Mouse (Mus musculus): ENCODE results near the gene Olfr912. TPM values are rescaled to one million over a fixed set of nuclear protein-coding genes. Genes with fewer than 3 reads are reported as not detected.

Olfr912 gene
- polyA plus RNA-seq (2015; fragmentation: Nextera tagmentation; extraction: Ambion mirVana) = not detected in 2 replicates

DNA sequence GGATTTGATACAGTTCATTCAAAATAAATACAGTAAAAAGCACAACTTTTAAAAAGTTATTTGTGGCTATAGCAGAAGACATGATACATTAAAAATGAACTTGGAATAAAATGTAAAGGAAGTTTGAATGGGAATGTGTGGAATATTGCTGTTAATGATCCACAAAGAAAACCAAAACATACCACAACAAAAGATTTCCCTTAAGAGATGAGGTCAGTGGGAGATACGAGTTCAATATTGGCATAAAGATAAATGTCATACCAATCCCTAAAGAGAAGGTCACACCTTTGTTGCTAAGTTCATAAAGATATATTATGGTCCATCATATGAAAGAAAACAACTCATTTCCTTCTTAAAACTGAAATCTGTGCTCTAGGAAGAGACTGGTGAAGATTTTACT lies at the start of gene Olfr912:
Gene Olfr912, plus strand, starts transcription at position 301 of the 400 bp plus-strand sequence.
- ATAC-seq (ENCODE audit: extremely low read depth, insufficient number of reproducible peaks, low FRiP score, low TSS enrichment) = no peak
- 53% methylated on average over 1 of the region's 1 CpGs for WGBS

DNA sequence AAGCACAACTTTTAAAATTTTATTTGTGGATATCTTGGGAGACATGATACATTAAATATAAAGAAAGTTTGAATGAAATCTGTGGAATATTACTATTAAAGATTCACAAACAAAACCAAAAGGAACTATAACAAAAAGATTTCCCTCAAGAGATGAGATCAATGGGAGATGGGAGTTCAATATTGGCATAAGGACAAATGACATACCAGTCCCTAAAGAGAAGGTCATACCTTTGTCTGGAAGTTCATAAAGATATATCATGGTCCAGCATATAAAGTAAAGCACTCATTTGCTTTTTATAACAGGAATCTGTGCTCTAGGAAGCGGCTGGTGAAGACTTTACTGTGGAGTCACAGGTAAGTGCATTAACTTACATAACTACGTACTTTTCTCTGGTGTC lies 42.4 kb upstream of the Olfr912 start, which contains the start of gene Olfr910:
Gene Olfr910, plus strand, starts transcription at position 301 of the 400 bp plus-strand sequence.
- no peak within 1 kb of the TSS for H3K9ac ChIP-seq
- ATAC-seq (ENCODE audit: extremely low read depth, insufficient number of reproducible peaks, low FRiP score, low TSS enrichment) = no peak
- H3K4me2 ChIP-seq = no peak within 1 kb of the TSS
- no peaks in the 10 kb centered on the region for H3K27me3 ChIP-seq (replicated peaks)
- H3K36me3 ChIP-seq = no peaks in the 10 kb centered on the region
- no peak within 1 kb of the TSS for H3K27ac ChIP-seq (replicated peaks)
- 0 out of 2 replicates have a peak, but pooled peaks cover under 1% of the 10 kb centered on the region for H3K9me3 ChIP-seq
- no peaks in the 10 kb centered on the region for H3K4me1 ChIP-seq
- 76% methylated on average over 2 of the region's 2 CpGs for WGBS
- H3K4me3 ChIP-seq = no peak within 1 kb of the TSS

More for the DNA sequence above, at the start of gene Olfr912:
- no peaks in the 10 kb centered on the region for H3K36me3 ChIP-seq
- no peaks in the 10 kb centered on the region; the same call in 1 of the 2 replicates for H3K9me3 ChIP-seq
- no peak within 1 kb of the TSS for H3K27ac ChIP-seq (replicated peaks)
- no peak within 1 kb of the TSS for H3K9ac ChIP-seq
- no peak within 1 kb of the TSS for H3K4me3 ChIP-seq
- no peaks in the 10 kb centered on the region for H3K27me3 ChIP-seq (replicated peaks)
- no peak within 1 kb of the TSS for H3K4me2 ChIP-seq
- no peaks in the 10 kb centered on the region for H3K4me1 ChIP-seq

DNA sequence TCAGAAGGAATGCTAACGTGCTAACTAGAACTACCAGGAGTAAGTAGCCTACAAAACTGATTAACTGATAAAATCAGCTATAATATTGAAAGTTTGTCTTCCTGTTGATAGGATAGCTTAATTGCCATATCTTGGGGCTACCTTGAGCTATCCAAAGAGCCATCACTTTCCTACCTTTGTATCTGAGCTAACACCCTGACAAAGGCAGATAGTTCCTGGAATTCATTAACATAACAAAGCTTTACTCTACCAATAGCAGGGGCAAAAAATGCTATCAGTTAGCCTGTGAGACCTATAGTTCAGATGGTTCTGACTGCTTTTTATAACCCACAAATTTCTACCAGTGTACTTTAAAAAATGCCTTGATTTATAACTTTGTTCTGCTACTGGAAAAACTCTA lies 11.1 kb downstream of the Olfr912 start:
- no peak for ATAC-seq (ENCODE audit: extremely low read depth, insufficient number of reproducible peaks, low FRiP score, low TSS enrichment)

DNA sequence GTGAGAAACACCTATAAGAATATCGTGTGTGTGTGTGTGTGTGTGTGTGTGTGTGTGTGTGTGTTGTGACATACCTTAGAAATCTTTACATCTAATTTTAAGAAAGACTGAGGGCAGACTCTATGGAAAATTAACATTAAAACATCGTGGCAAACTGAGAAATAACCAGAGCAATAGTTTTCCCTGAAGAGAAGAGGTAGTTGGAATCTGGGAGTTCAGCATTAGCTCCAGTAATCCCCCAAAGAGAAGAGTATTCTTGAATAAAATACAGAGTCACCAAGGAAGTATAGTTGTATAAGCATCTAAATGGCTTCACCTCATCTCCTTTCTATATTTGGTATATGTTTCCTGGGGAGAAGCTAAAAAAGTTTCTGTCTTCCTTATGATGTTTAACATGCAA lies 12.5 kb downstream of the Olfr912 start, which contains the start of gene Olfr913:
Gene Olfr913, plus strand, starts transcription at position 301 of the 400 bp plus-strand sequence.
- ATAC-seq (ENCODE audit: extremely low read depth, insufficient number of reproducible peaks, low FRiP score, low TSS enrichment) = no peak
- no peak within 1 kb of the TSS for H3K4me2 ChIP-seq
- H3K4me3 ChIP-seq = no peak within 1 kb of the TSS
- H3K9ac ChIP-seq = no peak within 1 kb of the TSS
- no peaks in the 10 kb centered on the region for H3K27me3 ChIP-seq (replicated peaks)
- WGBS = 41% methylated on average over 2 of the region's 2 CpGs
- no peaks in the 10 kb centered on the region for H3K9me3 ChIP-seq
- no peaks in the 10 kb centered on the region for H3K36me3 ChIP-seq
- no peak within 1 kb of the TSS for H3K27ac ChIP-seq (replicated peaks)
- H3K4me1 ChIP-seq = no peaks in the 10 kb centered on the region

More for the DNA sequence above, 11.1 kb downstream of the Olfr912 start:
- Histone ChIP-seq H3K9me3 (no peaks in the 10 kb centered on the region), H3K27me3 (replicated peaks) (no peaks in the 10 kb centered on the region), H3K4me2 (no peak overlapping the region), H3K27ac (replicated peaks) (no peak overlapping the region), H3K4me1 (no peaks in the 10 kb centered on the region), H3K36me3 (no peaks in the 10 kb centered on the region), H3K9ac (no peak overlapping the region), H3K4me3 (no peak overlapping the region)
- 38% methylated on average over 1 of the region's 1 CpGs for WGBS

DNA sequence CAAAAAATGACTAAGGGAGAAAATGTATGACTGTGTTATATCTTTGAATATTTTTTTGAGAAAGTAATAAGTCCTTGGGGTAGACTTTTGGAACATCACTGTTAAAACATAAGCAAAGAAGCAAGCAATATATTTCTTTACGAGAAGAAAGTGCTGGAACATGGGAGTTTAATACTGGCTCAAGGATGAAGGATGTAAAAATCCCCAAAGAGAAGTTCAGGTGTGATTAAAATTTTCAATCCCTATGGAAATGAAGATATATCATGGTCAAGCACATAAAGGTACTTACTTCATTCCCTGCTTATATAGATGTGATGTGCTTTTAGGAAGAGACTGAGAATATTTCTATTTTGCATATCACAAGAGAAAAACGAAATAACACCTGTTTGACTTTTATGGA lies 24.8 kb downstream of the Olfr912 start, which contains the start of gene Olfr914:
Gene Olfr914, plus strand, starts transcription at position 301 of the 400 bp plus-strand sequence.
- Histone ChIP-seq H3K9ac (no peak within 1 kb of the TSS), H3K36me3 (no peaks in the 10 kb centered on the region), H3K4me1 (no peaks in the 10 kb centered on the region), H3K4me3 (no peak within 1 kb of the TSS), H3K27ac (replicated peaks) (no peak within 1 kb of the TSS), H3K27me3 (replicated peaks) (no peaks in the 10 kb centered on the region), H3K9me3 (no peaks in the 10 kb centered on the region), H3K4me2 (no peak within 1 kb of the TSS)
- WGBS = 55% methylated on average over 2 of the region's 2 CpGs
- ATAC-seq (ENCODE audit: extremely low read depth, insufficient number of reproducible peaks, low FRiP score, low TSS enrichment) = no peak

DNA sequence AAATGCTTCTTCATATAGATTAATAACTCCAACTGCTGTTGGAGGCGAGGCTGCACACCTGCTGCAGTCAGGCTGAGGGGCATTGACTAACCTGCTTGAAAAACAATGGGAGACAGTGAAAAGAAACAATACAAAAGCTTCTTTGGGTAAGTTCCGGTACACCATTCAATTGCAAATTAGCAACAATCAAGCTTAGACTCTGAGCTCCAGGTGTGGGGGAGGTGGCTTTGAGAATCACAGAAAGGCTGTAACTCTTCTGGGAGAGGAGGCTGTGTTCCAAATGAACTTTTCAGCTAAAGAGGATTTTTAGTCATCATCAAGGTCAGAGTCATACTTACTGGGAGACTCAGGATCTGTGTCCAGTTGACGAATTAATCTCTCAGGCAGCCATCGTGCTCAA lies 52.4 kb downstream of the Olfr912 start:
- H3K4me2 ChIP-seq = no peak overlapping the region
- no peak overlapping the region for H3K4me3 ChIP-seq
- H3K27me3 ChIP-seq (replicated peaks) = no peaks in the 10 kb centered on the region
- no peaks in the 10 kb centered on the region for H3K36me3 ChIP-seq
- H3K9ac ChIP-seq = no peak overlapping the region
- H3K27ac ChIP-seq (replicated peaks) = no peak overlapping the region
- peaks cover 3% of the 10 kb centered on the region; the same call in 1 of the 2 replicates for H3K9me3 ChIP-seq
- H3K4me1 ChIP-seq = no peaks in the 10 kb centered on the region
- WGBS = 68% methylated on average over 4 of the region's 4 CpGs
- no peak for ATAC-seq (ENCODE audit: extremely low read depth, insufficient number of reproducible peaks, low FRiP score, low TSS enrichment)

Other genes with a start within 250 kb of the Olfr912 start
- not detected in 2 replicates for gene Olfr898, start 231.8 kb upstream of the Olfr912 start, polyA plus RNA-seq (2015; fragmentation: Nextera tagmentation; extraction: Ambion mirVana)
- not detected in 2 replicates for gene Olfr250, start 213.3 kb upstream of the Olfr912 start, polyA plus RNA-seq (2015; fragmentation: Nextera tagmentation; extraction: Ambion mirVana)
- not detected in 2 replicates for gene Olfr251, start 203.1 kb upstream of the Olfr912 start, polyA plus RNA-seq (2015; fragmentation: Nextera tagmentation; extraction: Ambion mirVana)
- gene Olfr147, start 178.5 kb upstream of the Olfr912 start, polyA plus RNA-seq (2015; fragmentation: Nextera tagmentation; extraction: Ambion mirVana) = not detected in 2 replicates
- gene Olfr901, start 150.7 kb upstream of the Olfr912 start, polyA plus RNA-seq (2015; fragmentation: Nextera tagmentation; extraction: Ambion mirVana) = not detected in 2 replicates
- gene Olfr902, start 132.5 kb upstream of the Olfr912 start, polyA plus RNA-seq (2015; fragmentation: Nextera tagmentation; extraction: Ambion mirVana) = not detected in 2 replicates
- gene Olfr904, start 117.0 kb upstream of the Olfr912 start, polyA plus RNA-seq (2015; fragmentation: Nextera tagmentation; extraction: Ambion mirVana) = not detected in 2 replicates
- gene Olfr905, start 109.1 kb upstream of the Olfr912 start, polyA plus RNA-seq (2015; fragmentation: Nextera tagmentation; extraction: Ambion mirVana) = not detected in 2 replicates
- gene Olfr906, start 93.1 kb upstream of the Olfr912 start, polyA plus RNA-seq (2015; fragmentation: Nextera tagmentation; extraction: Ambion mirVana) = not detected in 2 replicates
- not detected in 2 replicates for gene Olfr907, start 84.4 kb upstream of the Olfr912 start, polyA plus RNA-seq (2015; fragmentation: Nextera tagmentation; extraction: Ambion mirVana)
- not detected in 2 replicates for gene Olfr911-ps1, start 58.6 kb upstream of the Olfr912 start, polyA plus RNA-seq (2015; fragmentation: Nextera tagmentation; extraction: Ambion mirVana)
- gene Olfr910, start 42.3 kb upstream of the Olfr912 start, polyA plus RNA-seq (2015; fragmentation: Nextera tagmentation; extraction: Ambion mirVana) = not detected in 2 replicates
- gene Olfr913, start 12.6 kb downstream of the Olfr912 start, polyA plus RNA-seq (2015; fragmentation: Nextera tagmentation; extraction: Ambion mirVana) = not detected in 2 replicates
- gene Olfr914, start 24.9 kb downstream of the Olfr912 start, polyA plus RNA-seq (2015; fragmentation: Nextera tagmentation; extraction: Ambion mirVana) = not detected in 2 replicates
- not detected in 2 replicates for gene Olfr916, start 79.7 kb downstream of the Olfr912 start, polyA plus RNA-seq (2015; fragmentation: Nextera tagmentation; extraction: Ambion mirVana)
- gene Olfr917, start 85.7 kb downstream of the Olfr912 start, polyA plus RNA-seq (2015; fragmentation: Nextera tagmentation; extraction: Ambion mirVana) = not detected in 2 replicates
- gene Olfr918, start 94.4 kb downstream of the Olfr912 start, polyA plus RNA-seq (2015; fragmentation: Nextera tagmentation; extraction: Ambion mirVana) = not detected in 2 replicates
- gene Olfr919, start 123.5 kb downstream of the Olfr912 start, polyA plus RNA-seq (2015; fragmentation: Nextera tagmentation; extraction: Ambion mirVana) = not detected in 2 replicates
- 16.3 and 18.8 TPM in 2 replicates for gene Vwa5a, start 138.1 kb downstream of the Olfr912 start, polyA plus RNA-seq (2015; fragmentation: Nextera tagmentation; extraction: Ambion mirVana)
- gene Olfr920, start 172.1 kb downstream of the Olfr912 start, polyA plus RNA-seq (2015; fragmentation: Nextera tagmentation; extraction: Ambion mirVana) = 0.07 TPM in 1 of 2 replicates, not detected in the other
- gene Olfr921, start 192.9 kb downstream of the Olfr912 start, polyA plus RNA-seq (2015; fragmentation: Nextera tagmentation; extraction: Ambion mirVana) = not detected in 2 replicates
- not detected in 2 replicates for gene Olfr922, start 234.4 kb downstream of the Olfr912 start, polyA plus RNA-seq (2015; fragmentation: Nextera tagmentation; extraction: Ambion mirVana)
- not detected in 2 replicates for gene Olfr923, start 246.4 kb downstream of the Olfr912 start, polyA plus RNA-seq (2015; fragmentation: Nextera tagmentation; extraction: Ambion mirVana)

All from heart, embryonic 13.5 days (tissue).